Mouse (Mus musculus) liver, embryonic 14.5 days (tissue): ENCODE measurements around the gene Kif21a.

ENCODE experiments used
- CTCF ChIP-seq: IDR thresholded peaks from 2 replicates; pipeline ENCODE4 v1.5.1; 2016; ENCODE audit warnings: antibody characterized with exemption, low read depth, control low read depth
- EP300 ChIP-seq: IDR thresholded peaks from 2 replicates; pipeline ENCODE4 v1.6.1; 2016; ENCODE audit warnings: antibody characterized with exemption, low read depth

GRCm38 (mm10) chr15:91046506-91046905, 3.2 kb downstream of the Kif21a start:
- no peak for TF ChIP-seq CTCF
- no peak for TF ChIP-seq EP300
